Comparison of ENCODE assay signal across 16 mouse cellular contexts in the genomic region with DNA sequence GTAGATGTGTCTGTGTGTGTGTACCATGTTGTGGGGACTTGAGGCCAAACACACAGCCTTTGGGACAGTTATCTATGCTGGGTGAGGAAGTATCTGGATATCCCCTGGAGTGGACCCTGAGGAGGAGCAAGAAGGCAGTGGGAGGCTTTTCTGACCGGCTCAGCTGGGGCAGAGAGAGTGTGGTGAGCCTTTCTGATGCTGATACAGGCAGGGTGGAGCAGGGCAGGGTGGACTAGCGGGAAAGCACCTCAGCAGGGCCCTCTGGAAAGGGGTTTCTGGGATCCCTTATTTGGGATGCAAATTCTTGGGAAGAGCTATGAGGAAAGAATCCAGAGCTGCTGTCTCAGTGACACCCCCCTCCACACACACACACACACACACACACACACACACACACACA.
"Had no signal": no experiment of that assay in that cellular context is flagged by ENCODE, and none has a peak within 500 bp of the region (broad histone marks: within the 10 kb centered on the region; RNA-seq: fewer than 3 reads in every experiment).

No protein-coding gene starts in this region.

- H3K9me3 ChIP-seq: neural tube, embryonic 15.5 days; stomach, embryonic 15.5 days had no signal

- H3K4me3 ChIP-seq: neural tube, embryonic 13.5 days; neural tube, embryonic 15.5 days; stomach, embryonic 15.5 days had no signal

- DNase-seq: retina, postnatal 1 day; right cerebral cortex, adult 18-20 months; right cerebral cortex, postnatal 14 days; right cerebral cortex, postnatal 25 days; right cerebral cortex, postnatal 4 days; spleen, adult 18-20 months; thymus, adult 18-20 months; thymus, adult 2 months; thymus, postnatal 14 days; thymus, postnatal 25 days; thymus, postnatal 36 days; thymus, postnatal 4 days had no signal

- H3K27ac ChIP-seq: neural tube, embryonic 13.5 days; neural tube, embryonic 15.5 days; stomach, embryonic 15.5 days; stomach, postnatal 0 days had no signal

- H3K36me3 ChIP-seq: stomach, embryonic 15.5 days had no signal

- H3K4me1 ChIP-seq: neural tube, embryonic 13.5 days; neural tube, embryonic 15.5 days; stomach, embryonic 15.5 days had no signal

- H3K9ac ChIP-seq: neural tube, embryonic 13.5 days; neural tube, embryonic 15.5 days; stomach, embryonic 15.5 days had no signal

- H3K4me2 ChIP-seq: neural tube, embryonic 13.5 days; neural tube, embryonic 15.5 days; stomach, embryonic 15.5 days had no signal

- H3K27me3 ChIP-seq: neural tube, embryonic 13.5 days; neural tube, embryonic 15.5 days; stomach, embryonic 15.5 days had no signal
